Mouse (Mus musculus) ES-E14 (cell line): Measurements from ENCODE around the gene Nfib.

Source experiments
- HCFC1 ChIP-seq: IDR thresholded peaks from 2 replicates; pipeline ENCODE4 v1.6.1; 2012; ENCODE audit warnings: low read length, inconsistent platforms, borderline replicate concordance; ENCODE audit not compliant: insufficient read depth
- MAFK ChIP-seq: IDR thresholded peaks from 2 replicates; pipeline ENCODE4 v1.6.1; 2014; ENCODE audit warnings: mild to moderate bottlenecking, low read depth, low read length, inconsistent platforms; ENCODE audit not compliant: insufficient read depth
- ZC3H11A ChIP-seq: IDR thresholded peaks from 2 replicates; pipeline ENCODE4 v1.6.1; 2012; ENCODE audit warnings: low read depth, mild to moderate bottlenecking, inconsistent platforms, low read length, borderline replicate concordance

DNA sequence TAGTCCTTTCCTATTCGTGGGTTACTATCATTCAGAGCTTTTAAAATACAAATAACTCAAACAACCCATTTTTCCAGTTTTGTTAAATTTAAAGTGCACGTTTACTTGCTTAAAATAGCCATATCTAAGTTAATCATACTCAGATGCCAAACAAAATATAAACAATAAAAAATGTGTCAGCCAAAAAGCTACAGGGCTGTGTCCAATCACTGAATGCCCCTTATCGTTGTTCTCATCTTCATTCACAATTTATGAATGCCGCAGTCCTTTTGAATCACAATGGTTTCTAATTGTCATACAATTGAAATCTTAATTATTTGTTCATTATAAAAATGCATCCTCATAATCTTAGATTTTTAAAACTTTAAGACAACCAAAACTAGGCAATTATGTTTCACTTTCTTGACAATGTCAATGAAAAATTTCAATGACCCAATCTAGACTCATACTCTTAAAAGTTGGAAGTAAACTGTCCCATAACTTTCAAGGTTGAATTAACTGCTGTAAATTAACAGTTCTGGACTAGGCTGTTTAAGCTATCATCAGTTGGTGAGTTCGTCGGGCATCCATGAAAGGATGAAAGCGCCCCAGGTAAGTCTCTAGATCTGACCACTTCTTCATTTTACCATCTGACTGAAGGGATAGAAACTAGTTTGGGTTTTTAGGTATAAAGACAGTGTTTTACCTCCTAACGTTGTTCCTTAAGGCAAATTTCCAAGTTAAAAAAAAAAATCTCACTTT lies 202.1 kb downstream of the Nfib start:
- TF ChIP-seq MAFK (no peak), HCFC1 (no peak), ZC3H11A (no peak)
